Mouse (Mus musculus) liver, adult 2 months (tissue): Measurements from ENCODE around the gene Rab27a.

ENCODE experiments used
- CTCF ChIP-seq: fragments of 200-500 bp; IDR thresholded peaks from 2 replicates; pipeline ENCODE4 v1.5.1; 2011; ENCODE audit warnings: low read depth, low read length, control low read depth
- POLR2A ChIP-seq: fragments of 200-500 bp; IDR thresholded peaks from 2 replicates; pipeline ENCODE4 v1.6.1; 2011; ENCODE audit warnings: low read length, control low read depth; ENCODE audit not compliant: insufficient read depth; ENCODE audit errors: extremely low read depth

GRCm38 (mm10) chr9:73129875-73130274 lies 85.2 kb downstream of the Rab27a start:
- TF ChIP-seq POLR2A (no peak), CTCF (no peak)
